Mouse (Mus musculus) stomach, postnatal 0 days (tissue): Measurements from ENCODE around the gene Tedc1.

Experiments
- CTCF ChIP-seq: IDR thresholded peaks from 2 replicates; pipeline ENCODE4 v1.5.1; 2016; ENCODE audit warnings: antibody characterized with exemption, low read depth, mild to moderate bottlenecking, moderate library complexity
- EP300 ChIP-seq: optimal IDR thresholded peaks from 2 replicates; pipeline ENCODE3; 2016; ENCODE audit warnings: antibody characterized with exemption

- no peak for TF ChIP-seq CTCF
- no peak for TF ChIP-seq EP300
Measured at GRCm38 (mm10) chr12:113108528-113109283, 47.5 kb upstream of the Tedc1 start.
